Mouse (Mus musculus) lung, postnatal 4 days (tissue): ENCODE measurements at regions not wholly inside any gene's neighbourhood (a gene's known extent, or its start where the extent isn't known, plus 50 kb on each side); places are given as distances from the start of the nearest gene placed in this dataset.

ENCODE experiments used
- DNase-seq, 2 experiments: peaks; one replicate each; pipeline ENCODE4 v3.0.0; 2021

DNA sequence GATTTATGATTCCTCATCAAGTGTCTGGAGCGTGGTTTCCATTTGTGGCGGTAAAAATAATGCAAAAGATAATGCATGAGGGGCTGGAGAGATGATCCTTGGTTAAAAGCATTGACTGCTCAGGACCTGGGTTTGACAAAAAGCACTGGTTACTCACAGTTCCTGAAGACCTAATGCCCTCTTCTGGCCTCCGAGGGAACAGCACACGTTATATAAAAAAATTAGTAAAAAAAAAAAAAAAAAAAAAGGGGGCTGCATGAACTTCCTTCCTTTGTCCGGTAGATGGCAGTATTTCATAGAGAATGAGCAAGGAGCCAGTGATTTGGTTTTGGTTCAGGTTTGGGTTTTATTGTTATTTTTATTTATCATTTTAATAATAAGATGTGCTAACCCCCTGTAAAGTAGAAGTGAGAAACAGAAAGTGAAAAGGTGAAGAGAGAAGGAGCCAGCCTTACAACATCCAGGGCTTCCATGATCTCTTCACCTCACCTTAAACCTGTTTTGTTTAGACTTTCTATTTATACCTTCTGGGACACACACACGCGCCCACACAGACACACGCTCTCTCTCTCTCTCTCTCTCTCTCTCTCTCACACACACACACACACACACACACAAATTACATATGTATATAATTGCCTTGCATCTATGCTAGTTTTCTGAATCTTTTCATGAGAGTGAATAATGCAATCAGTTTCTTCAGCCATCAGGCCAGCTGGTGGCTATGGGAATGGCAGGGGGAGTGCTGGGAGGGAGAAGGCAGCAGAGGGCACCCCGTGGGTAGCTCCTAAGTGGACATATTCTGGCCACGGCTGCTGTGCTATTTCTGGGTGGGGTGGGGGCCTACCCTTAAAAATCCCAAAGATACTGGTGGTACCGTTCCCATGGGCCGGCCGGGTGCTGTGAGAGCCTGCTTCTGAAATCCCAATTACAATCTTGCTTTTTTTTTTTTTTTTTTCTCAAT lies 230.0 kb downstream of the Poteg start:
- DNase-seq, result peak in 1 of 2 experiments; percentile 6

DNA sequence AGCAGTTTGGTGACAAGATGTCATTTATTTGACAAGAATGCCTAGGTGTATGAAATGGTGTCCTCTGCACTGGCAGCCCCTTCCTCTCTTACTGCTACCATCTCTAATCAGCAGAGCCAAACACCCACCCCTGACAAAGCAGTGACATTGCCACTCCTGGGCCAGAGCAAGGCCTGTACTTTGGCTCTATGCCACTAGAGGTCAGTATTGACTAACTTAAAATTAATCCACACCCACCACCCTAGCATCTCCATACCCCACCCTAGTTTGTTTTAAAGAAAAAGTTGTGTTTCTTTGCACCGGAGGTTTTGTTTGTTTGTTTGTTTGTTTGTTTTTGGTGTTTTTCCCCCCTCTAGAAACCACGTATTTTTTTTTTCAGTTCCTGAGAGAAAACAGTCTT lies 231.7 kb downstream of the Poteg start:
- DNase-seq, result peak in 1 of 2 experiments; percentile 7

DNA sequence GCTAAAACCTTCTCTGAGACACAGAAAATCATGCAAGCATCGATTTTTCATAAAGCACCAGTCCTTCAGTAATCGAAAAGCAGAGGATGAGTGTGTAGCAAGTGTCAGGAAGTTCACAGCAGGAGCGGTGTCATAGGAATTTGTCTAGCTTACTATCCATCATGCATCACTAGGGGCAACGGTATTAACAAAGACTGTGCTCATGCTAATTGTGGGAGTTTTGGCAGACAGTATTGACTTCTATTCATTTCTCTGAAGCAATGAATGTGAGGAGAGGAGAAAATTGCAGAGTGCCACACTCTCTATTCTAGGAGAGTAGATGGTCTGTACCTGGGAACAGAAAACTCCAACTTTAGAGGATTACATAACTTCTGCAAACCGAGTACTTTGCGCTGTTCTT lies 274.5 kb downstream of the Poteg start:
- DNase-seq, result no peak

DNA sequence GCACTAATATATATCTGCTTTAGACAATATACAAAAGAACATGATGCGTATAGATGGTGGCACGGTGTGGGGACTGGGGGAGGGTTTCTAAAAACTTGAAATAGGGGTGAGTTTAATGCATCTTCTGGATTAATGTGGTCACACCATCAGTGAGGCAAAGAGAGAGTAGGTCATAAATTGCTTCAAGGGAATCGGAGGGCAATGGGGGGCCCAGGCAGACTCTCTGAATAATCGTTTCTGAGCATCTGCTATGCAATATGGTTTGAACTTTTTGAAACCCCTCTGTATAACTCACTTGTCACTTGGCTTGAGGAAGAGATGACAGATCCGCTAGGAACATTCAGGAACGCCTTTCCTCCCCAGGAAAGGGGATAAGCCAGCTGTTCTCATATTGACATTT lies 322.8 kb downstream of the Poteg start:
- no peak for DNase-seq

DNA sequence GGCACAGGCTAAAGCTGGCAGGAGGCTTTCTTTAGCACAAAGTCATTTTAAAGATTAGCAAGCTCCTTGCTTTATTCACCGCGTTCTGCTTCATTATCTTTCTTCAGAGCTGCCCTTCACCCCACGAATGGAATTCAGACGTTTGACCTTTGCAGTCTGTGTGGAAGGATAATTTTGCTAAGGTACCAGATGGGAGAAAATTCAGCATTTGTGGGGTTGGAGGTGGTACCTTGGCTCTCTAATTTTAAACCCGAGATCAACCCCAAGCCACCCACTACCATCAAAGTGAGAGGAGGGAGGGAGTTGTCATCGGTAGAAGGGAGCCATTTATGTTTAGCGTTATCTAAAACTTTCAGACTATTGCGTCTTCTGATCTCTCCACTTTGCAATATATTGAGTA lies 323.3 kb downstream of the Poteg start:
- no peak for DNase-seq

DNA sequence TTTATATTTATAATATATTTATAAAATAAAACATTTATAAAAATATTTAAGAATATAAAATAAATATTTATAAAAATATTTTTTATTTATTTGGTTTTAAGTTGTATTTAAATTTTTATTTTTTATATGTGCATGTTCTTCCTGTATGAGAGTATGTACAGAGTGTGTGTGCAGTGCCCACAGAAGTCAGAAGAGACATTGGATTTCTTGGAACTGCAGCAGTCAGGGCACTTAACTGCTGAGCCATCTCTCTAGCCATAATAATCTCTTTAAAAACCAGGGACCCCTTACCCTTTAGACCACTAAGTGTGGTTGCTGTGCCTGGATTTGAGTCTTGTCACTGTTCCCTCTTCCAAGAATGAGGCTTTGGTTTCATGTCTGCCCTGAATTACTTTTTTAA lies 323.8 kb downstream of the Poteg start:
- DNase-seq, result no peak

DNA sequence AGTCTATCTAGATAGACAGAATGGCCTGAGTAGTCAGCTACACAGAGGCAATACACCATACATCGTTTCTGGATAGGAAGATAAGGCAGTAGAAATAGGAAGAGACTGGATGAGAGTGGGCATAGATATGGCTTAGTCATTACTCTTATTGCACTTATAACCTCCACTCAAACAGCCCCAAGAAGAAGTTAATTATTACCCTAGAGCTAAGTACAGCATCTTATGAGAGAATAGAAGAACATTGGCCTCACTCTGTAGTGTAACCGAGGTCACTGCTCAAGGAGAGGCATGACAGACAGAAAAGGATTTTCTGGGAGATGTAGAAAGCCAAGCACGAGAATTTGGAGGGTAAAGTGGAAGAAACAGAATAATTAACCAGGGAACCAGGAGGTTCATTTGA lies 331.5 kb downstream of the Poteg start:
- no peak for DNase-seq
